Mouse (Mus musculus) stomach, embryonic 16.5 days (tissue): ENCODE results near the gene Gm49320. TPM values are rescaled to one million over a fixed set of nuclear protein-coding genes. Genes with fewer than 3 reads are reported as not detected.

Source experiments
- ATAC-seq: fragments of 200-750 bp; cut with Nextera tagmentation; 2 replicates; pipeline ENCODE4 v1.8.0; 2017; ENCODE audit warnings: moderate number of reproducible peaks, moderate TSS enrichment; ENCODE audit not compliant: insufficient read depth, low FRiP score
- H3K27ac ChIP-seq: fragments of 300-500 bp; sonication (generic); 2 replicates; pipeline ENCODE4 v1.5.1; 2014; ENCODE audit warnings: low read length
- H3K27me3 ChIP-seq: fragments of 300-500 bp; sonication (generic); 2 replicates; pipeline ENCODE4 v1.6.1; 2014; ENCODE audit warnings: low read length, control low read depth, mixed read lengths; ENCODE audit not compliant: control insufficient read depth, insufficient read depth
- H3K36me3 ChIP-seq: fragments of 300-500 bp; sonication (generic); 2 replicates; pipeline ENCODE4 v1.6.1; 2014; ENCODE audit warnings: low read length; ENCODE audit not compliant: control insufficient read depth, insufficient read depth
- H3K4me1 ChIP-seq: fragments of 300-500 bp; sonication (generic); 2 replicates; pipeline ENCODE4 v1.6.1; 2014; ENCODE audit warnings: low read length, control low read depth, mixed read lengths; ENCODE audit not compliant: control insufficient read depth, insufficient read depth
- H3K4me2 ChIP-seq: fragments of 300-500 bp; sonication (generic); 2 replicates; pipeline ENCODE4 v1.6.1; 2014; ENCODE audit warnings: low read depth, low read length, mixed read lengths
- H3K4me3 ChIP-seq: fragments of 300-500 bp; sonication (generic); replicated peaks from 2 replicates; pipeline ENCODE4 v1.5.1; 2014; ENCODE audit warnings: mild to moderate bottlenecking, low read length
- H3K9ac ChIP-seq: fragments of 300-500 bp; sonication (generic); 2 replicates; pipeline ENCODE4 v1.6.1; 2014; ENCODE audit warnings: low read length
- H3K9me3 ChIP-seq: fragments of 300-500 bp; sonication (generic); replicated peaks from 2 replicates; pipeline ENCODE4 v1.6.1; 2016; ENCODE audit warnings: low read length, control low read depth; ENCODE audit not compliant: control insufficient read depth
- WGBS: fragments of 180-500 bp; shearing (Covaris S2); extraction: QIAGEN DNeasy Blood & Tissue Kit; methylation state at CpG from one replicate; pipeline ENCODE4 v1.1.7; 2014; 5-methylcytosine and 5-hydroxymethylcytosine counted together
- polyA plus RNA-seq: library from polyadenylated mRNA; unstranded; fragments of >200 nt; fragmentation: Nextera tagmentation; extraction: Ambion mirVana; gene quantifications from 2 replicates; pipeline ENCODE4 v1.2.1, GENCODE M21; 2015

Gm49320 gene
- polyA plus RNA-seq, 1 experiment from 2014 or later: 0.79 TPM

GRCm38 (mm10) chr8:4206182-4207015 lies 32.3 kb upstream of the Gm49320 start:
- Histone ChIP-seq H3K9ac (peak overlapping the region; percentile 43), H3K4me2 (peak overlapping the region; percentile 32), H3K9me3 (0 out of 2 replicates have a peak, but pooled peaks cover 5% of the 10 kb centered on the region), H3K36me3 (0 out of 2 replicates have a peak, but pooled peaks cover 6% of the 10 kb centered on the region), H3K4me1 (peaks cover 10% of the 10 kb centered on the region), H3K4me3 (peak overlapping the region; percentile 12; the same call in 1 of the 2 replicates), H3K27ac (no peak overlapping the region; the same call in 1 of the 2 replicates), H3K27me3 (peaks cover 7% of the 10 kb centered on the region; the same call in 1 of the 2 replicates)
- 24% methylated on average over 44 of the region's 44 CpGs for WGBS
- peak; percentile 48; the same call in 1 of the 2 replicates for ATAC-seq

- 54% methylated on average over 2 of the region's 2 CpGs for WGBS
- H3K9me3 ChIP-seq: 0 out of 2 replicates have a peak, but pooled peaks cover 5% of the 10 kb centered on the region
- 0 out of 2 replicates have a peak overlapping the region, but pooled peaks have one; percentile 12 for H3K4me3 ChIP-seq
- no peak overlapping the region for H3K4me2 ChIP-seq
- H3K4me1 ChIP-seq: peaks cover 10% of the 10 kb centered on the region
- peak; percentile 30; the same call in 1 of the 2 replicates for ATAC-seq
- H3K36me3 ChIP-seq: 0 out of 2 replicates have a peak, but pooled peaks cover 6% of the 10 kb centered on the region
- peaks cover 7% of the 10 kb centered on the region; the same call in 1 of the 2 replicates for H3K27me3 ChIP-seq
- no peak overlapping the region; the same call in 1 of the 2 replicates for H3K27ac ChIP-seq
- H3K9ac ChIP-seq: no peak overlapping the region
Observed at GRCm38 (mm10) chr8:4207016-4207350, 31.7 kb upstream of the Gm49320 start.

DNA sequence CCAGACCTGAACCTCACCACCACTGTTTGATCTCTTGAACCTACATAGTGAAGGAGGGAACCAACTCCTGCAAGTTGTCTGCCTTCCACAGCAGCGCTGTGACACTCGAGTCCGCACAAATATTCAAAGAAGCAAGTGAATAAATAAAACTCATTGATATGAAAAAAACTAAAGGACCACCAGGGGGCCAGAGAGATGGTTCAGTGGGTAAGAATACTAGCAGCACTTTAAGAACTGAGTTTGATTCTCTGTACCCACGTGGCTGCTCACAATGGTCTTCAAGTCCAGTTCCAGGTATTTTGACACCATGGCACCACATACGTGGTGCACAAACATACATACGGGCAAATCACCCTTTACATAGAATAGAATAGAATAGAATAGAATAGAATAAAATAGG lies 27.6 kb upstream of the Gm49320 start:
- 75% methylated on average over 6 of the region's 6 CpGs for whole genome bisulfite sequencing
- Histone ChIP-seq H3K4me1 (peaks cover 24% of the 10 kb centered on the region), H3K4me3 (no peak overlapping the region), H3K36me3 (0 out of 2 replicates have a peak, but pooled peaks cover 6% of the 10 kb centered on the region), H3K27me3 (0 out of 2 replicates have a peak, but pooled peaks cover 4% of the 10 kb centered on the region), H3K9me3 (0 out of 2 replicates have a peak, but pooled peaks cover 5% of the 10 kb centered on the region), H3K9ac (no peak overlapping the region), H3K27ac (no peak overlapping the region), H3K4me2 (no peak overlapping the region)
- ATAC-seq: no peak

- peak; percentile 8 for ATAC-seq
- H3K36me3 ChIP-seq: 0 out of 2 replicates have a peak, but pooled peaks cover 6% of the 10 kb centered on the region
- H3K4me1 ChIP-seq: peaks cover 14% of the 10 kb centered on the region
- 0 out of 2 replicates have a peak, but pooled peaks cover 5% of the 10 kb centered on the region for H3K9me3 ChIP-seq
- H3K27ac ChIP-seq: peak overlapping the region; percentile 33
- H3K9ac ChIP-seq: peak overlapping the region; percentile 71
- H3K4me3 ChIP-seq: peak overlapping the region; percentile 49
- H3K4me2 ChIP-seq: peak overlapping the region; percentile 96
- H3K27me3 ChIP-seq: peaks cover 16% of the 10 kb centered on the region; the same call in 1 of the 2 replicates
- WGBS: under 1% methylated on average over 25 of the region's 25 CpGs
Observed at GRCm38 (mm10) chr8:4212809-4213209, 25.9 kb upstream of the Gm49320 start.

GRCm38 (mm10) chr8:4213210-4214005 lies 25.3 kb upstream of the Gm49320 start:
- peak overlapping the region; percentile 46 for H3K27ac ChIP-seq
- H3K4me2 ChIP-seq: peak overlapping the region; percentile 96
- peak overlapping the region; percentile 71 for H3K9ac ChIP-seq
- 0 out of 2 replicates have a peak, but pooled peaks cover 6% of the 10 kb centered on the region for H3K36me3 ChIP-seq
- ATAC-seq: peak; percentile 81
- H3K4me1 ChIP-seq: peaks cover 14% of the 10 kb centered on the region
- peaks cover 20% of the 10 kb centered on the region; the same call in 1 of the 2 replicates for H3K27me3 ChIP-seq
- 5% methylated on average over 18 of the region's 18 CpGs for WGBS
- 0 out of 2 replicates have a peak, but pooled peaks cover 5% of the 10 kb centered on the region for H3K9me3 ChIP-seq
- peak overlapping the region; percentile 49 for H3K4me3 ChIP-seq

- peak; percentile 72 for ATAC-seq
- H3K4me3 ChIP-seq: peak overlapping the region; percentile 49
- peak overlapping the region; percentile 46; the same call in 1 of the 2 replicates for H3K27ac ChIP-seq
- 11% methylated on average over 33 of the region's 33 CpGs for WGBS
- 0 out of 2 replicates have a peak, but pooled peaks cover 3% of the 10 kb centered on the region for H3K9me3 ChIP-seq
- H3K4me2 ChIP-seq: peak overlapping the region; percentile 96
- H3K4me1 ChIP-seq: peaks cover 14% of the 10 kb centered on the region
- H3K9ac ChIP-seq: peak overlapping the region; percentile 59
- 0 out of 2 replicates have a peak, but pooled peaks cover 6% of the 10 kb centered on the region for H3K36me3 ChIP-seq
- peaks cover 20% of the 10 kb centered on the region; the same call in 1 of the 2 replicates for H3K27me3 ChIP-seq
Observed at GRCm38 (mm10) chr8:4214006-4214980, 24.4 kb upstream of the Gm49320 start.

DNA sequence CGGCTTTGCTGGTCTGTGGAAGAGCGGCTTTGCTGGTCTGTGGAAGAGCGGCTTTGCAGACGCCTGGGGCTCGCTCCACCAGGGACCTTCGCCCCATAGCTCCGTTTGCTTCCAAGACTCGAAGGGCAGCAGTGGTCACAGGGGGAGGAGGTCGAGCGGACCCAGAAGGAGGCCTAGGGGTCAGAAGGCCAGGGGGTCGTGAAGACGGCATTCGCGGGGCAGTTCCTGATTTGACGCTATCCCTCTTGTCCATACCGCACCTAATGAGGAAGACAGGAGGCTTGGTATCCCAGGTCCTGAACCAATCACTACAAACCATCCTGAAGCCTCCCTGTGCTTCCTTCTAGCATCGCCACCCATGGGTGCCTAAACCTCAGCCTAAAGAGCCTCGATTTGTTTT lies 22.4 kb upstream of the Gm49320 start:
- WGBS: 12% methylated on average over 18 of the region's 18 CpGs
- no peak overlapping the region for H3K27ac ChIP-seq
- peaks cover 14% of the 10 kb centered on the region for H3K4me1 ChIP-seq
- no peak for ATAC-seq
- H3K27me3 ChIP-seq: peaks cover 20% of the 10 kb centered on the region; the same call in 1 of the 2 replicates
- H3K4me3 ChIP-seq: peak overlapping the region; percentile 50
- H3K9me3 ChIP-seq: no peaks in the 10 kb centered on the region
- no peaks in the 10 kb centered on the region for H3K36me3 ChIP-seq
- peak overlapping the region; percentile 64 for H3K4me2 ChIP-seq
- peak overlapping the region; percentile 66 for H3K9ac ChIP-seq
